Mouse (Mus musculus) inflammation-experienced regulatory T-cells, adult 16 weeks (primary cell): ENCODE results near the gene Naa30. TPM values are rescaled to one million over a fixed set of nuclear protein-coding genes. Genes with fewer than 3 reads are reported as not detected.

ENCODE experiments used
- polyA plus RNA-seq: library from polyadenylated mRNA; unstranded; fragments of 100-300 nt; shearing (Covaris generic); gene quantifications from one replicate; pipeline ENCODE4 v1.2.1, GENCODE M21; 2017

Naa30 gene
- polyA plus RNA-seq, result 4.6 TPM

GRCm38 (mm10) chr14:49171867-49172581 lies at the start of gene Naa30:
TSS of gene Naa30 (plus strand) at chr14:49172226.

Other genes starting within 250 kb of the Naa30 start
- 63.8 TPM for gene Ap5m1, start 106.1 kb upstream of the Naa30 start, polyA plus RNA-seq
- gene Exoc5, start 105.6 kb upstream of the Naa30 start, polyA plus RNA-seq, result 30.2 TPM
- 0.11 TPM for gene ccdc198, start 73.2 kb downstream of the Naa30 start, polyA plus RNA-seq